Mouse (Mus musculus): ENCODE results near the gene Nomo1. TPM values are rescaled to one million over a fixed set of nuclear protein-coding genes. Genes with fewer than 3 reads are reported as not detected.

Gene Nomo1
- 28.5 TPM for polyA plus RNA-seq (2017; shearing (Covaris generic))

GRCm38 (mm10) chr7:46033109-46033869, at the start of gene Nomo1:
Gene Nomo1, plus strand, starts transcription at chr7:46033698.

GRCm38 (mm10) chr7:46030145-46030488, 3.4 kb upstream of the Nomo1 start, which contains the start of gene Abcc6:
Gene Abcc6, minus strand, starts transcription at chr7:46030302.

GRCm38 (mm10) chr7:46100563-46100962, 67.1 kb downstream of the Nomo1 start, which contains the start of gene Kcnj11:
Gene Kcnj11, minus strand, starts transcription at chr7:46100764.

Other genes with a start within 250 kb of the Nomo1 start
- gene Lmtk3, start 250.0 kb upstream of the Nomo1 start, polyA plus RNA-seq (2017; shearing (Covaris generic)), result 0.13 TPM
- gene Sult2b1, start 249.0 kb upstream of the Nomo1 start, polyA plus RNA-seq (2017; shearing (Covaris generic)), result 2.7 TPM
- 45.3 TPM for gene Cyth2, start 219.1 kb upstream of the Nomo1 start, polyA plus RNA-seq (2017; shearing (Covaris generic))
- not detected for gene Kcnj14, start 208.9 kb upstream of the Nomo1 start, polyA plus RNA-seq (2017; shearing (Covaris generic))
- 44.0 TPM for gene Grwd1, start 202.8 kb upstream of the Nomo1 start, polyA plus RNA-seq (2017; shearing (Covaris generic))
- gene Kdelr1, start 160.9 kb upstream of the Nomo1 start, polyA plus RNA-seq (2017; shearing (Covaris generic)), result 108 TPM
- 0.23 TPM for gene Grin2d, start 155.3 kb upstream of the Nomo1 start, polyA plus RNA-seq (2017; shearing (Covaris generic))
- 0.41 TPM for gene Syngr4, start 137.0 kb upstream of the Nomo1 start, polyA plus RNA-seq (2017; shearing (Covaris generic))
- gene Tmem143, start 136.8 kb upstream of the Nomo1 start, polyA plus RNA-seq (2017; shearing (Covaris generic)), result 8.6 TPM
- 654 TPM for gene Emp3, start 112.3 kb upstream of the Nomo1 start, polyA plus RNA-seq (2017; shearing (Covaris generic))
- 1.4 TPM for gene Ccdc114, start 109.6 kb upstream of the Nomo1 start, polyA plus RNA-seq (2017; shearing (Covaris generic))
- gene Abcc6, start 3.4 kb upstream of the Nomo1 start, polyA plus RNA-seq (2017; shearing (Covaris generic)), result not detected
- gene Kcnj11, start 67.1 kb downstream of the Nomo1 start, polyA plus RNA-seq (2017; shearing (Covaris generic)), result not detected
- gene Abcc8, start 146.3 kb downstream of the Nomo1 start, polyA plus RNA-seq (2017; shearing (Covaris generic)), result not detected
- not detected for gene Ush1c, start 204.8 kb downstream of the Nomo1 start, polyA plus RNA-seq (2017; shearing (Covaris generic))
- not detected for gene Otog, start 207.3 kb downstream of the Nomo1 start, polyA plus RNA-seq (2017; shearing (Covaris generic))

Measured in inflammation-experienced regulatory T-cells, adult 16 weeks (primary cell).